Mouse (Mus musculus) forebrain, embryonic 14.5 days (tissue): ENCODE measurements at regions not wholly inside any gene's neighbourhood (a gene's known extent, or its start where the extent isn't known, plus 50 kb on each side); places are given as distances from the start of the nearest gene placed in this dataset.
A peak's percentile ranks its signal among the peaks of the same experiment; 100 is the strongest.

Source experiments
- ATAC-seq: fragments of 200-750 bp; cut with Nextera tagmentation; 2 replicates; pipeline ENCODE4 v1.8.0; 2017; ENCODE audit warnings: mild to moderate bottlenecking, moderate library complexity
- DNase-seq: peaks from one replicate; pipeline ENCODE4 v3.0.0-alpha.2; 2015; ENCODE audit warnings: low spot score
- H3K27ac ChIP-seq: fragments of 300-500 bp; sonication (generic); 2 replicates; pipeline ENCODE4 v1.5.1; 2014; ENCODE audit warnings: low read depth, mild to moderate bottlenecking, control low read depth, low read length, moderate library complexity
- H3K27me3 ChIP-seq: fragments of 300-500 bp; sonication (generic); replicated peaks from 2 replicates; pipeline ENCODE4 v1.6.1; 2014; ENCODE audit warnings: low read length, control low read depth, mixed read lengths; ENCODE audit not compliant: control insufficient read depth, insufficient read depth
- H3K36me3 ChIP-seq: fragments of 300-500 bp; sonication (generic); 2 replicates; pipeline ENCODE4 v1.6.1; 2014; ENCODE audit warnings: low read length, control low read depth; ENCODE audit not compliant: control insufficient read depth, insufficient read depth
- H3K4me1 ChIP-seq: fragments of 300-500 bp; sonication (generic); 2 replicates; pipeline ENCODE4 v1.6.1; 2014; ENCODE audit warnings: antibody characterized with exemption, low read length, control low read depth; ENCODE audit not compliant: control insufficient read depth, insufficient read depth
- H3K4me2 ChIP-seq: fragments of 300-500 bp; sonication (generic); 2 replicates; pipeline ENCODE4 v1.6.1; 2014; ENCODE audit warnings: mild to moderate bottlenecking, control low read depth, low read length
- H3K4me3 ChIP-seq: fragments of 300-500 bp; sonication (generic); 2 replicates; pipeline ENCODE4 v1.5.1; 2014; ENCODE audit warnings: low read depth, low read length, control low read depth
- H3K9ac ChIP-seq: fragments of 300-500 bp; sonication (generic); 2 replicates; pipeline ENCODE4 v1.6.1; 2014; ENCODE audit warnings: mild to moderate bottlenecking, low read length, control low read depth, moderate library complexity
- H3K9me3 ChIP-seq: fragments of 300-500 bp; sonication (generic); replicated peaks from 2 replicates; pipeline ENCODE4 v1.6.1; 2016; ENCODE audit warnings: low read length, control low read depth, mixed read lengths; ENCODE audit not compliant: control insufficient read depth
- WGBS: fragments of 180-500 bp; shearing (Covaris S2); extraction: QIAGEN DNeasy Blood & Tissue Kit; methylation state at CpG from one replicate; pipeline ENCODE4 v1.1.7; 2014; 5-methylcytosine and 5-hydroxymethylcytosine counted together

DNA sequence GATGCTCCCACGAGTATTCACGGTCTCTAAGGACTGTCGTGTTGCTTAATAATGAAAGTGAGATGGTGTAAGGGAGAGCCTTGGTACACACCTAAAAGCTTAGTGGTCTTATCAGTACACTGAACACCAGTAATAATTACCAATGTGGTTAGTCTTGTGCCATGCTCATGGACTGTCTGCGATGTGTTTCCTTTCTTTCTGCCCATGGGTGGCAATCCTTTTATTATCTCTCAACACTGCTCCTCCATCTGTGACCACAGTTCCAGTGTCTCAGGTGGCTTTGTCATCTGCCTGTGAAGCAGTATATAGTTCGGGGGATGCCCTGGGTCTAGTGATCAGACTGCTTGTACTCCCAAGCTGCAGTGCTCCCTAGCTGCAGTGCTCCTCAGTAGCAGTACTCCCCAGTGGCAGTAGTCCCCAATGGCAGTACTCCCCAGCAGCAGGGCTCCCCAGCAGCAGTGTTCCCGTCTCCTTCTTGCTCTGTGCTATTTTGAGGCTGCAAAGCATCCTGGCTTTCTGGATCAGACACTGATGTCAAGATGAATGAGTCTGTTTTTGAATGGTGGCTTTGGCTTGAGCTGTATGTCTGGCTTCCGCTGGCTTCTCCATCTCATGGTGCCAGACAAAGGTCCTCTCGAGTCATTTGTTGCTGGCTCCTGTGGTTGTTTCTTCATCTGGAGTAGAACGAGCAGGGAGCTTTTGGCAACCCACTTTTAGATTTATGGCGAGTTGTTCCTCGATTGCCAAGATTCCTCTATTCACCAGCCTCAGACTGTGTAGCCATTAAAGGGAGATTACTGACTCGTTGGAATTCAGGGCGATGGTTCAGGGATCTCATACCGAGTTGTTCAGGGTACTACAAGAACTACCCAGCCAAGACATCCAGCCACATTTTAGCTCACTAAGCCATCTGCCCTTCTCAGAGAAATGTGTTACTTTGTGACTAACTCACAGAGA is 88.4 kb upstream of the Plxnc1 start:
- Histone ChIP-seq H3K27ac (no peak overlapping the region), H3K9ac (no peak overlapping the region), H3K4me1 (peaks cover 20% of the 10 kb centered on the region), H3K4me2 (no peak overlapping the region), H3K9me3 (no peaks in the 10 kb centered on the region), H3K36me3 (no peaks in the 10 kb centered on the region), H3K27me3 (no peaks in the 10 kb centered on the region), H3K4me3 (no peak overlapping the region)
- ATAC-seq: peak; percentile 13; the same call in 1 of the 2 replicates
- 52% methylated on average over 14 of the region's 14 CpGs for WGBS
- peak; percentile 73 for DNase-seq

DNA sequence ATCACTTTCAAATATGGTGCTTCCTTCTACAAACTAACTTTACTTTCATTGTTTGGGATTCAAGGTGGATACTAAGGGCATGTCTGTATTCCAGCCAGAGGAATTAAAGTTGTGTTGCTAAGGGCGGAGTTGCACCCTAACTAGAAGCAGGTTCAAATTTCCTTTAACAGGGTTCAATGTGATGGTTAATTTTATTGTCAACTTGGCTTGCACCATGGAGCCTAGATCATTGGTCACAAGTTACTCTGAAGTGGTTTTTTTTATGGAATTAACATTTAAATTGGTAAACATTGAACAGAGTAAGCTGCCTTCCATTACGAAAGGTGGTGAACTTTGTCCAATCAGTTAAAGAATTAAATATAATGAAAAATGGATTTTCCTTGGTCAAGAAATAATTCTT is 86.7 kb upstream of the Plxnc1 start:
- Histone ChIP-seq H3K4me3 (no peak overlapping the region), H3K9ac (no peak overlapping the region), H3K36me3 (no peaks in the 10 kb centered on the region), H3K9me3 (no peaks in the 10 kb centered on the region), H3K4me2 (no peak overlapping the region), H3K27me3 (no peaks in the 10 kb centered on the region), H3K4me1 (peaks cover 20% of the 10 kb centered on the region), H3K27ac (no peak overlapping the region)
- over 99% methylated on average over 2 of the region's 2 CpGs for WGBS
- DNase-seq: no peak
- no peak for ATAC-seq

DNA sequence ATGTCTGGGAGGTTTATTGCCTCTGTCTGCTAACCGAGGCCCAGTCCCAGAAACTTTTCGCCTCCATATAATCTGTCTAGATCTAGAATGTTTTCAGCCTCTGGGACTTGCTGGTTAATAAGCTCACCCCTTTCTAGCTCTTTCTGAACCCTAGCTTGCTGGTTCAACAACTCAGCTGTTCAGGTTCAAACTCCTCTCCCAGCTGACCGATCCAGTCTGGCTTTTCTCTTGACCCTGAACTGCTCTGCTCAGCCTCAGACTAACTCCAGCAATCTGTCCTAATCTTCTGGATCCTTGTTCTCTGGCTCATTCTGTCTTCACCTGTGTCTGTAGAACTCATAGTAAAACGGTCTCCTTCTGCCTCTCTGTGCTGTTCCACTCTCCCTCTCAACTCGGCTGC is 86.2 kb upstream of the Plxnc1 start:
- Histone ChIP-seq H3K4me1 (peaks cover 14% of the 10 kb centered on the region), H3K9me3 (no peaks in the 10 kb centered on the region), H3K27me3 (no peaks in the 10 kb centered on the region), H3K9ac (no peak overlapping the region), H3K36me3 (no peaks in the 10 kb centered on the region), H3K4me2 (no peak overlapping the region), H3K4me3 (no peak overlapping the region), H3K27ac (no peak overlapping the region)
- ATAC-seq (no peak), DNase-seq (no peak)
- 91% methylated on average over 5 of the region's 5 CpGs for WGBS

- no peaks in the 10 kb centered on the region for H3K27me3 ChIP-seq
- no peaks in the 10 kb centered on the region for H3K9me3 ChIP-seq
- H3K27ac ChIP-seq: no peak overlapping the region
- H3K4me3 ChIP-seq: no peak overlapping the region
- ATAC-seq (no peak), DNase-seq (no peak)
- H3K4me2 ChIP-seq: no peak overlapping the region
- H3K36me3 ChIP-seq: no peaks in the 10 kb centered on the region
- H3K4me1 ChIP-seq: peaks cover 2% of the 10 kb centered on the region
- WGBS: 89% methylated on average over 3 of the region's 3 CpGs
- no peak overlapping the region for H3K9ac ChIP-seq
These were observed 84.9 kb upstream of the Plxnc1 start for GRCm38 (mm10) chr10:95029554-95029953.

- Histone ChIP-seq H3K27ac (no peak overlapping the region), H3K4me2 (no peak overlapping the region), H3K4me1 (no peaks in the 10 kb centered on the region), H3K27me3 (no peaks in the 10 kb centered on the region), H3K4me3 (no peak overlapping the region), H3K9ac (no peak overlapping the region), H3K36me3 (no peaks in the 10 kb centered on the region), H3K9me3 (no peaks in the 10 kb centered on the region)
- ATAC-seq: no peak
- no peak for DNase-seq
- WGBS: 73% methylated on average over 12 of the region's 12 CpGs
These were observed 81.1 kb upstream of the Plxnc1 start for GRCm38 (mm10) chr10:95025569-95026327.

GRCm38 (mm10) chr10:95021209-95021608 is 76.6 kb upstream of the Plxnc1 start:
- 65% methylated on average over 1 of the region's 1 CpGs for WGBS
- H3K4me3 ChIP-seq: no peak overlapping the region
- H3K4me2 ChIP-seq: no peak overlapping the region
- H3K4me1 ChIP-seq: no peaks in the 10 kb centered on the region
- no peak overlapping the region for H3K27ac ChIP-seq
- H3K27me3 ChIP-seq: no peaks in the 10 kb centered on the region
- H3K9ac ChIP-seq: no peak overlapping the region
- no peaks in the 10 kb centered on the region for H3K9me3 ChIP-seq
- DNase-seq (no peak), ATAC-seq (no peak)
- no peaks in the 10 kb centered on the region for H3K36me3 ChIP-seq

- Histone ChIP-seq H3K9ac (no peak overlapping the region), H3K27me3 (no peaks in the 10 kb centered on the region), H3K27ac (no peak overlapping the region), H3K36me3 (no peaks in the 10 kb centered on the region), H3K4me3 (no peak overlapping the region), H3K4me1 (no peaks in the 10 kb centered on the region), H3K9me3 (no peaks in the 10 kb centered on the region), H3K4me2 (no peak overlapping the region)
- 91% methylated on average over 7 of the region's 7 CpGs for WGBS
- DNase-seq (no peak), ATAC-seq (no peak)
These were observed 72.3 kb upstream of the Plxnc1 start for GRCm38 (mm10) chr10:95016896-95017295.

DNA sequence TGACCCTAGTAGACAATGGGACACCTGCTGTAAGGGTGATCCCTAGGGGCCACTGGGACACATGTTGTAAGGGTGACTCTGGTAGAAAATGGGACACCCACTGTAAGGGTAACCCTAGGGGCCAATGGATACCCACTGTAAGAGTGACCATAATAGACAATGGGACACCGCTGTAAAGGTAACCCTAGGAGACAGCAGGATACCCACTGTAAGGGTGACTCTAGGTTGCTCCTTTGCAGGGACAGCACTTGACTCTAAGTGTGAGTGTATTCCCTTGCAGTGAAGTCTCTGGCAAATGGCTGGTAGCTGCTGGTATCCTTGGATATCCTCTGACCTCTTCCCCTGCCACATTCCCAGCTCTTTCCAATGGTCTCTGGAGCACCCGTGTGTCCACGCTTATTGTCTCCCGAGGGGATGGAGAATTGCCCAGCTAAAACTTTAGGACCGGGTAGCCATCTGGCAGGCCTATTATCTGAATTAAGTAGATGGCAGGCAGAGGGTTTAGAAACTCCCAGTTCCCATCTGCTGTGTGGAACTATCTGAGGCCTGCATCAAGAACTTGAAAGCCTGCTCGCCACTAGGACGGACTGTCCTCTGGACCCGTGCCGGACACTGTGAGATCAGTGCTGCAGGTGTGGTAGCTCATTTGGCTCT is 70.8 kb upstream of the Plxnc1 start:
- Histone ChIP-seq H3K9me3 (no peaks in the 10 kb centered on the region), H3K27me3 (no peaks in the 10 kb centered on the region), H3K27ac (no peak overlapping the region), H3K4me2 (no peak overlapping the region), H3K36me3 (no peaks in the 10 kb centered on the region), H3K4me3 (no peak overlapping the region), H3K4me1 (no peaks in the 10 kb centered on the region), H3K9ac (no peak overlapping the region)
- no peak for DNase-seq
- ATAC-seq: no peak
- 80% methylated on average over 9 of the region's 9 CpGs for WGBS
